Mouse (Mus musculus) erythroid progenitor cell, adult 5-6 weeks (primary cell): ENCODE measurements around the gene Stard10. TPM values are rescaled to one million over a fixed set of nuclear protein-coding genes. Genes with fewer than 3 reads are reported as not detected.

ENCODE experiments used
- ATAC-seq: replicated peaks from 2 replicates; pipeline ENCODE4 v1.8.0; 2016; ENCODE audit warnings: moderate number of reproducible peaks, mild to moderate bottlenecking, moderate TSS enrichment, inconsistent platforms; ENCODE audit not compliant: poor library complexity, low FRiP score, severe bottlenecking
- total RNA-seq, 2 experiments: library from RNA; stranded (forward) in 1 of 2; stranded (reverse) in 1 of 2; fragments of 150-400 nt in 1 of 2; fragments of 186-747, 209-891 nt in 1 of 2; gene quantifications; 2 replicates each; pipeline versions ENCODE4 v1.2.3 to v1.2.4; 2015 to 2017; ENCODE audit warnings: low replicate concordance in 2 of 2

Gene Stard10
- total RNA-seq, 2 experiments from 2014 or later: 37.4 to 101 TPM

DNA sequence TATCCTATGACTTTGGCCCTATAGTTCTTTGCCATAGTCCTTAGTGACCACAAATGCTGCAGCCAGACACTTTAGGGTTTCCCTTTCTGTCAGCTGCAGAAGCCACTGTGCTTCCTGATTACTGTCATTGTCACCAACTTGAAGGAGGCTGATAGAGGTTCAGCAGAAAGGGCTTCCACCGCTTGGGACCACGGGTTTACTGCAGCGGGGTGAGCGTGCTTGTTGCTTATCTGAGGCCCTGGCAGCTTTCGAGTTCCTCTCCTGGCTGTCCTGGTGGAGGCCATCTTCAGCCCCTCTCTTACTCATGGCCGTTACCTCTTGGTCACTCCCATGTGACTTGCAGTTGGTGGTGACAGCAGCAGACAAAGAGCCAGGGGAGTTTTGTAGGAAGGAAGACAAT lies 72.4 kb downstream of the Stard10 start:
- ATAC-seq: no peak

DNA sequence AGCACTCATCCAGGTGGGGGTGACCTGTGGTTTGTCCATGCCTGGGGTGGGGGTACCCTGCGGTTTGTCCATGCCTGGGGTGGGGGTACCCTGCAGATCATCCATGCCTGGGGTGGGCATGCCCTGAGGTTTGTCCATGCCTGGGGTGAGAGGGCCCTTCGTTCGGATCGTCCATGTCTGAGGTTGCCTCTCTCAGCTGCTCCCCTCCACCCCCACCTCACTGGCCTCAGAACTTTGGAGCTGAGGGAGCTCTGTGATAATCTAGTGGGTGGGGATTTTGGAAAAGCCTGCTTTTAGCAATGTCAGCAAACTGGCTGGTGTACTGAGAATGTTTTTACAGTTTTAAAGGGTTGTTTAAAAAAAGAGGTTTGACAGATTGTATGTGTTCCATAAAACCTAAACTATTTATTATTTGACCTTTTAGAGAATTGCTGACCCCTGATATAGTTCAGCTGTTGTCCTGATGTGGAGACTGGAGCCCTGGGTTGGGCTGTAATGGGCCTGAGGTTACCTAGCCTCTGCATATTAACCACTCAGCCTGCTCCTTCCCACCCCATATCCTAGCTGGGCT lies 75.1 kb downstream of the Stard10 start:
- no peak for ATAC-seq

DNA sequence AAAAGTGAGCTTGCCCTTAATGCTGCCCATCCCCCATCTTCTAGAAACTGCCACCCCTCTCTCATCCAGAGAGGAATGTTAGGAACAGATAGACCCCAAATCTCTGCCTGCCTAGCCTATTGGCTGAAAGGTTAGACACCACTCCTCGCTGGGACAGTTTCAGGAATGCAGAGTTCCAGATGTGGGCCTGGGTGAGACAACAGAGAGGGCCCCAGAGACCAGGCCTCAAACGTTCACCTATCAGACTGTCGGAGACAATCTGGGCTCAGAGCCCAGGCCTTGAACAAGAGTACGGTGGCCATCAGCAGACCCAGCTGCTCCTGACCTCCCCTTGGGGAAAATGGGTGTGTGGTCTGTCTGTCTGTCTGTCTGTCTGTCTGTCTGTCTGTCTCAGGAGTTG lies 76.1 kb downstream of the Stard10 start:
- ATAC-seq: no peak

DNA sequence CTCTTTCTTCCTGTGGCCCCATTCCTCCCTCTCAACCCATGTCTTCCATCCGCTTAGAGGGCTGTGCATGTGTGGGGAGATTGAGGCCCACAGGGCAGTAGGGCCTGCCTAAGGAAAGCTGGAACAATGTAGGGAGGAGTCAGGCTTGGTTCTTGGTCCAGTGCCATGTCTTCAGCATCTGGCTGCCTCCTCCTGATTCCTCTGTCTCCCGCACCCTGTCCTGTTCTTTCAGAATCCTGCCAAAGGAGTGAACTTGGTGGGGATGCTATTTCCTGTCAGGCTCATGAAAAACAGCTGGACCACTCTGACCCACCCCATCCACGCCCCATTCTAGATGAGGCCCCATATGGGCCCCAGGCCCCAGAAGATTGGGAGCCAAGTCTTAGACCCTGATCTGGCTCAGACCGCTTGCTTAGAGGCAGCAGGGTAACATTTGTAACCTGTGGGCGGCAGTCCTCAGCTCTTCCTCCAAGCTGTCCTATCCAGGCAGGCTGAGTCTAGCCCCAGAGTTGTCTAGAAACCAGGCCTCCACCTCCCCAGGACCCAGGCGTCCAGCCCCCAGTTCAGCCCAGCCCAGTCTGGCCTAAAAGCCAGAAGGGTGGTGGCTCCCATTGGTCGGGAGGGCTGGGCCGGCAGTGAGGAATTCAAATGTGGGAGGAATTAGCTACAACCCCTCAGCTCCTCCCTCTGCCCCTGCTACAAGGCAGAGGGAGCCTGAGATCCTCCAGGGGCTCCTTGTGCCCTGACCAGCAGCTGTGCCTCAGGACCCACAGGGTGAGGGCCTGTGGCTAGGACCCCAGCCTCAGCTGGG lies 77.0 kb downstream of the Stard10 start:
- no peak for ATAC-seq

DNA sequence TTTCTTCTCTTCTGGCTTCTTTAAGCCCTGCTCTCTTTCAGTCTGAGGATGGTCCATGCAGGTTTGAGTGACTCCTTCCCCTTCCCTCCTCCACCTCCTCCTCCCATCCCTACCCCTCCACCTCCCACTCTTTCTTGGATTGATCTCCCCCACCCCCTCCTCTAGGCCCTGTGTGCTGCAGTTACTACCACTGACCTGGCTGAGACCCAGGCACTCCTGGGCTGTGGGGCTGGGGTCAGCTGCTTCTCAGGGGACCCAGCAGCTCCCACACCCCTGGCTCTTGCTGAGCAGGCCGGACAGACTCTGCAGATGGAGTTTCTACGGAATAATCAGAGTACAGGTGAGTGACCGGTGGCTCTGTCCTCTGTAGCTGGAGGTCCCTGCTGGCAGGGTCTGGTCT lies 77.7 kb downstream of the Stard10 start:
- ATAC-seq: no peak

DNA sequence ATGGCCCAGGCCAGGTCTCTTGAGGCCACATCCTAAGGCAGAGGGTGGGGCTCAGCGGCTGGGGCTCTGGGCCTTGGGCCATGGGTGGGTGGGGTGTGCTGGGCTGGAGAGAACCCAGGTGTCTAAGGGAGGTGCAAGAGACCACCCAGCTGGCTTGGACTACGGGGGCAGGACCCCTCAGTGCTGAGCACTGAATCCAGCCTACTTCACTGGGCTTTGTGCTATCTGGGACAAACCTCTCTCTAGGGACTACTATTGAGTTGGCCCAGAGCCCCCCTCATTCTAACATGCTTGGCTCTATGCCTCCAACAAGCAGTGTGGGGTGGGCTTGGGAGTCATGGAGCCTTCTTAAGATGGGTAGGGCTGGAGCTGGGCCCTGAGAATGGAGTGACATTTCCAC lies 78.6 kb downstream of the Stard10 start:
- no peak for ATAC-seq

Other genes with a start within 250 kb of the Stard10 start
- 5.4 and 11.7 TPM in 2 replicates for gene Fchsd2, start 224.2 kb upstream of the Stard10 start, total RNA-seq (2015; ENCODE audit: low replicate concordance)
- gene Fchsd2, start 224.2 kb upstream of the Stard10 start, total RNA-seq (2017; ENCODE audit: low replicate concordance): 7.2 and 13.8 TPM in 2 replicates
- 1.4 and 5.9 TPM in 2 replicates for gene Atg16l2, start 14.8 kb upstream of the Stard10 start, total RNA-seq (2015; ENCODE audit: low replicate concordance)
- 0.64 and 8.4 TPM in 2 replicates for gene Atg16l2, start 14.8 kb upstream of the Stard10 start, total RNA-seq (2017; ENCODE audit: low replicate concordance)
- gene Arap1, start 31.0 kb downstream of the Stard10 start, total RNA-seq (2015; ENCODE audit: low replicate concordance): 15.1 and 20.1 TPM in 2 replicates
- gene Arap1, start 31.0 kb downstream of the Stard10 start, total RNA-seq (2017; ENCODE audit: low replicate concordance): 10.6 and 12.7 TPM in 2 replicates
- gene Gm45837, start 93.8 kb downstream of the Stard10 start, total RNA-seq (2015; ENCODE audit: low replicate concordance): not detected in 2 replicates
- 4.2 TPM in 1 of 2 replicates, not detected in the other for gene Gm45837, start 93.8 kb downstream of the Stard10 start, total RNA-seq (2017; ENCODE audit: low replicate concordance)
- gene Pde2a, start 104.6 kb downstream of the Stard10 start, total RNA-seq (2015; ENCODE audit: low replicate concordance): 15.9 and 17.2 TPM in 2 replicates
- 1.7 and 11.8 TPM in 2 replicates for gene Pde2a, start 104.6 kb downstream of the Stard10 start, total RNA-seq (2017; ENCODE audit: low replicate concordance)